Mouse (Mus musculus) limb, embryonic 14.5 days (tissue): ENCODE data around the gene Znhit6. TPM values are rescaled to one million over a fixed set of nuclear protein-coding genes. Genes with fewer than 3 reads are reported as not detected.
A peak's percentile ranks its signal among the peaks of the same experiment; 100 is the strongest.

ENCODE experiments used
- ATAC-seq: fragments of 200-750 bp; cut with Nextera tagmentation; 2 replicates; pipeline ENCODE4 v1.8.0; 2017; ENCODE audit warnings: low read depth, moderate number of reproducible peaks, moderate TSS enrichment; ENCODE audit not compliant: low FRiP score
- DNase-seq: peaks from one replicate; pipeline ENCODE4 v3.0.0-alpha.2; 2015; ENCODE audit warnings: low spot score
- H3K27ac ChIP-seq: fragments of 300-500 bp; sonication (generic); replicated peaks from 2 replicates; pipeline ENCODE4 v1.5.1; 2014; ENCODE audit warnings: low read depth, mild to moderate bottlenecking, low read length, moderate library complexity, mixed read lengths
- H3K27me3 ChIP-seq: fragments of 300-500 bp; sonication (generic); 2 replicates; pipeline ENCODE4 v1.6.1; 2014; ENCODE audit warnings: low read length, mixed read lengths; ENCODE audit not compliant: control insufficient read depth, insufficient read depth
- H3K36me3 ChIP-seq: fragments of 300-500 bp; sonication (generic); 2 replicates; pipeline ENCODE4 v1.6.1; 2014; ENCODE audit warnings: mild to moderate bottlenecking, low read length, moderate library complexity, mixed read lengths; ENCODE audit not compliant: control insufficient read depth, insufficient read depth
- H3K4me1 ChIP-seq: fragments of 300-500 bp; sonication (generic); 2 replicates; pipeline ENCODE4 v1.6.1; 2014; ENCODE audit warnings: antibody characterized with exemption, low read length, mixed read lengths; ENCODE audit not compliant: control insufficient read depth, insufficient read depth
- H3K4me2 ChIP-seq: fragments of 300-500 bp; sonication (generic); replicated peaks from 2 replicates; pipeline ENCODE4 v1.6.1; 2014; ENCODE audit warnings: low read depth, mild to moderate bottlenecking, low read length, moderate library complexity; ENCODE audit not compliant: severe bottlenecking
- H3K4me3 ChIP-seq: fragments of 300-500 bp; sonication (generic); replicated peaks from 2 replicates; pipeline ENCODE4 v1.5.1; 2014; ENCODE audit warnings: low read length
- H3K9ac ChIP-seq: fragments of 300-500 bp; sonication (generic); 2 replicates; pipeline ENCODE4 v1.6.1; 2014; ENCODE audit warnings: mild to moderate bottlenecking, low read depth, low read length, moderate library complexity; ENCODE audit not compliant: severe bottlenecking
- H3K9me3 ChIP-seq: fragments of 300-500 bp; sonication (generic); 2 replicates; pipeline ENCODE4 v1.6.1; 2016; ENCODE audit warnings: low read length; ENCODE audit not compliant: control insufficient read depth
- POLR2A ChIP-seq: fragments of 200-500 bp; IDR thresholded peaks from 2 replicates; pipeline ENCODE4 v1.8.0; 2012; ENCODE audit warnings: inconsistent platforms, mild to moderate bottlenecking, moderate library complexity, borderline replicate concordance; ENCODE audit not compliant: insufficient read depth, insufficient read length; ENCODE audit errors: extremely low read depth
- WGBS: fragments of 180-500 bp; shearing (Covaris S2); extraction: QIAGEN DNeasy Blood & Tissue Kit; methylation state at CpG from one replicate; pipeline ENCODE4 v1.1.7; 2014; 5-methylcytosine and 5-hydroxymethylcytosine counted together
- polyA plus RNA-seq, 2 experiments: library from polyadenylated mRNA; depleted of rRNA in 1 of 2; stranded (reverse) in 1 of 2; unstranded in 1 of 2; fragments of >200 nt; fragmentation: Nextera tagmentation in 1 of 2; extraction: Ambion mirVana in 1 of 2; gene quantifications; 2 replicates each; pipeline versions ENCODE4 v1.2.1 to v1.2.3; 2012 to 2014

Gene Znhit6
- polyA plus RNA-seq, 2 experiments = 24.4 to 35.5 TPM

GRCm38 (mm10) chr3:145576876-145577275 lies 871 bp downstream of the Znhit6 start:
- 27% methylated on average over 15 of the region's 15 CpGs for WGBS
- Histone ChIP-seq H3K9me3 (no peaks in the 10 kb centered on the region), H3K27me3 (no peaks in the 10 kb centered on the region), H3K36me3 (peaks cover 33% of the 10 kb centered on the region), H3K9ac (peak overlapping the region; percentile 54), H3K4me2 (peak overlapping the region; percentile 84), H3K4me3 (peak overlapping the region; percentile 73), H3K27ac (no peak overlapping the region), H3K4me1 (peaks cover 8% of the 10 kb centered on the region)
- TF ChIP-seq POLR2A = no peak
- no peak for ATAC-seq
- no peak for DNase-seq

DNA sequence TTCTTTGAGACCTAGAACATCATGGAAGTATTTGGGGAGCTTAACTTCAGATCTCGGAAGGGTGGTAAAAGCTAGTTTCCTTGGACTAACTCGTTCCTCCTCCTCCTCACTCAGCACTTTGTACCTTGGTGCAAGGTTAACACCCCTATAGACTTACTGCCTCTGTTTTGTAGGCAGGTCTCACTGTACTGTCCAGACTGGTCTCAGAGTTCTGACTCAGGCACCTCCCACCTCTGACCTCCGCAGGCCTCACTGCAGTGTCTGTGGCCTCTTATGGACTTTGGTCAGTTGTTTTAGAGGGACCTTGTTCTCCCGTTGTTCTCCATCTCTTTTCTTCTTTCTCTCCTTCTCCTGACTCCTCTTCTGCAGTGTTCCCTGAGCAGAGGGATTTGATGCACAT lies 7.0 kb downstream of the Znhit6 start:
- ATAC-seq (no peak), DNase-seq (no peak)
- Histone ChIP-seq H3K27me3 (no peaks in the 10 kb centered on the region), H3K4me1 (no peaks in the 10 kb centered on the region), H3K36me3 (peaks cover 72% of the 10 kb centered on the region), H3K4me2 (no peak overlapping the region), H3K9me3 (no peaks in the 10 kb centered on the region), H3K9ac (no peak overlapping the region), H3K27ac (no peak overlapping the region), H3K4me3 (no peak overlapping the region)
- WGBS = 90% methylated on average over 4 of the region's 4 CpGs
- TF ChIP-seq POLR2A = no peak

- TF ChIP-seq POLR2A = no peak
- no peak overlapping the region for H3K27ac ChIP-seq
- WGBS = 62% methylated on average over 3 of the region's 3 CpGs
- peak; percentile 58 for DNase-seq
- H3K4me1 ChIP-seq = no peaks in the 10 kb centered on the region
- H3K27me3 ChIP-seq = no peaks in the 10 kb centered on the region
- peaks cover 66% of the 10 kb centered on the region for H3K36me3 ChIP-seq
- H3K9me3 ChIP-seq = no peaks in the 10 kb centered on the region
- H3K4me2 ChIP-seq = no peak overlapping the region
- ATAC-seq = no peak
- H3K9ac ChIP-seq = no peak overlapping the region
- no peak overlapping the region for H3K4me3 ChIP-seq
Observed at GRCm38 (mm10) chr3:145583522-145584200, 7.7 kb downstream of the Znhit6 start.

GRCm38 (mm10) chr3:145590562-145590961 lies 14.6 kb downstream of the Znhit6 start:
- H3K4me3 ChIP-seq = no peak overlapping the region
- 92% methylated on average over 4 of the region's 4 CpGs for WGBS
- H3K9ac ChIP-seq = no peak overlapping the region
- no peaks in the 10 kb centered on the region for H3K27me3 ChIP-seq
- no peaks in the 10 kb centered on the region for H3K4me1 ChIP-seq
- TF ChIP-seq POLR2A = no peak
- H3K27ac ChIP-seq = no peak overlapping the region
- H3K4me2 ChIP-seq = no peak overlapping the region
- DNase-seq (no peak), ATAC-seq (no peak)
- H3K36me3 ChIP-seq = peaks cover 70% of the 10 kb centered on the region
- no peaks in the 10 kb centered on the region for H3K9me3 ChIP-seq

GRCm38 (mm10) chr3:145591841-145592542 lies 16.0 kb downstream of the Znhit6 start:
- H3K9me3 ChIP-seq = no peaks in the 10 kb centered on the region
- H3K36me3 ChIP-seq = peaks cover 65% of the 10 kb centered on the region
- H3K4me1 ChIP-seq = no peaks in the 10 kb centered on the region
- ATAC-seq (no peak), DNase-seq (no peak)
- H3K4me2 ChIP-seq = no peak overlapping the region
- H3K9ac ChIP-seq = no peak overlapping the region
- 95% methylated on average over 6 of the region's 6 CpGs for WGBS
- H3K27ac ChIP-seq = no peak overlapping the region
- H3K4me3 ChIP-seq = no peak overlapping the region
- TF ChIP-seq POLR2A = no peak
- H3K27me3 ChIP-seq = no peaks in the 10 kb centered on the region
